Mouse (Mus musculus) neural tube, embryonic 11.5 days (tissue): ENCODE measurements at regions not wholly inside any gene's neighbourhood (a gene's known extent, or its start where the extent isn't known, plus 50 kb on each side); places are given as distances from the start of the nearest gene placed in this dataset.

Experiments
- ATAC-seq: fragments of 200-750 bp; cut with Nextera tagmentation; 2 replicates; pipeline ENCODE4 v1.8.0; 2017; ENCODE audit warnings: moderate number of reproducible peaks, mild to moderate bottlenecking, moderate TSS enrichment, moderate library complexity; ENCODE audit not compliant: insufficient read depth, low FRiP score, low TSS enrichment
- DNase-seq: peaks from one replicate; pipeline ENCODE4 v3.0.0-alpha.2; 2015; ENCODE audit warnings: low spot score
- H3K27ac ChIP-seq: fragments of 300-500 bp; sonication (generic); 2 replicates; pipeline ENCODE4 v1.5.1; 2014; ENCODE audit warnings: low read depth, mild to moderate bottlenecking, low read length
- H3K27me3 ChIP-seq: fragments of 300-500 bp; sonication (generic); 2 replicates; pipeline ENCODE4 v1.6.1; 2014; ENCODE audit warnings: mild to moderate bottlenecking, low read length, mixed read lengths; ENCODE audit not compliant: control insufficient read depth, insufficient read depth
- H3K36me3 ChIP-seq: fragments of 300-500 bp; sonication (generic); 2 replicates; pipeline ENCODE4 v1.6.1; 2014; ENCODE audit warnings: mild to moderate bottlenecking, low read length, moderate library complexity, mixed read lengths; ENCODE audit not compliant: control insufficient read depth, insufficient read depth
- H3K4me1 ChIP-seq: fragments of 300-500 bp; sonication (generic); 2 replicates; pipeline ENCODE4 v1.6.1; 2014; ENCODE audit warnings: low read length, mixed read lengths; ENCODE audit not compliant: control insufficient read depth, insufficient read depth
- H3K4me2 ChIP-seq: fragments of 300-500 bp; sonication (generic); 2 replicates; pipeline ENCODE4 v1.6.1; 2014; ENCODE audit warnings: low read depth, mild to moderate bottlenecking, moderate library complexity
- H3K4me3 ChIP-seq: fragments of 300-500 bp; sonication (generic); 2 replicates; pipeline ENCODE4 v1.5.1; 2014; ENCODE audit warnings: low read depth, low read length
- H3K9ac ChIP-seq: fragments of 300-500 bp; sonication (generic); 2 replicates; pipeline ENCODE4 v1.6.1; 2014; ENCODE audit warnings: mild to moderate bottlenecking, low read length
- H3K9me3 ChIP-seq: fragments of 300-500 bp; sonication (generic); 2 replicates; pipeline ENCODE4 v1.6.1; 2016; ENCODE audit warnings: low read length; ENCODE audit not compliant: control insufficient read depth
- WGBS: fragments of 180-500 bp; shearing (Covaris S2); extraction: QIAGEN DNeasy Blood & Tissue Kit; methylation state at CpG from one replicate; pipeline ENCODE4 v1.1.7; 2014; 5-methylcytosine and 5-hydroxymethylcytosine counted together

DNA sequence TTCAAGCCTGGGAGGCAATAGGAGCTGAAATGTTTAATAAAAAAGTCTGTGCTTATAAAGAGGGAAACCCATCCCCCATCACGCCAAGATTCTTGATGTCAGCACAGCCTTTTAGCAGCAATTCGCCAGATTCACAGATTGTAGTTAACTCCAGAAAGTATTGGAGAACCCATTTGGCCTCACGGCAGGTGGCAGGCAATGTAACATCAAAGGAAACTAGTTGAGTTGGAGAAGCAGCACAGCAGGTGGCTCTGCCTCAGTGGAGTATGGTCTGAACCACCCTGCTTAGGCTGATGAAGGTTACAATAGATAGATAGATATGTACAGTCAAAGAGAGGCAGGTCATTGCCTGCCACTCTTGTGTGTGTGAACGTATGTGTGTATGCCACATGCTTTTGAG, 420.8 kb upstream of the Klf6 start:
- WGBS, result 63% methylated on average over 4 of the region's 4 CpGs

DNA sequence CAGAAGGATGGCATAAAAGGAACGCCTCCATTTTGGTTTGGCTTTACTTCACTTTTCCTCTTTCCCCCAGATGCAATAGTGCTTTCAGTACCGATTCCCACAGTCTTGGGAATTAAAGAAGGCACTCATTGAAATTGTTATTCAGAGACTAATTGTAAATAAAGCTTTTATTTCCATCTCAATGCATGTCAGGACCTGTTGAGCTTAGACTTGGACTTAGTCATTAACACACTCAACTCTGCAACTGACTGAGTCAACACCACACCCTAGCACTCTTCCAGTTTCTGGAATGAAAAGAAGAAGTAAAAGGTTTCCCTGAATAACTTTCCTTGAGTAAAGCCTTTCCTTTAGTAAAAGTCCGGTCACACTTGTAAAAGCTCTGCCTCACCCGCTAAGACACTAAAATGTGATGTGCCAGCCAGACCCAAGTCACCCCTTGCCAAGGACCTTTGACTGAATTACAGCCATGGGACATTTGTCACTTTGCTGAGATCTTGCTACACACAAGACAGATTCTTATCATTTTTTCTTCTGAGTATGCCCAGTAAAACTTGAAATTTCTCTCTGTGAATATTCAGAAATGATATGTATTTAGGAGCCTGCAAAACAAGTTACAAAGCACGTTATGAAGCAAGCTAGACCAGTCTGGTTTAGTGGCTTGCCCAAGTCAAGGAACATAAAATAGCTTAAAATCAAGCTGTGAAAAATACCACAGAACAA, 416.4 kb upstream of the Klf6 start:
- H3K9me3 ChIP-seq, result no peaks in the 10 kb centered on the region
- ATAC-seq (no peak), DNase-seq (no peak)
- no peaks in the 10 kb centered on the region for H3K27me3 ChIP-seq
- no peak overlapping the region for H3K4me2 ChIP-seq
- H3K4me3 ChIP-seq, result no peak overlapping the region
- H3K4me1 ChIP-seq, result no peaks in the 10 kb centered on the region
- WGBS, result 90% methylated on average over 5 of the region's 5 CpGs
- no peak overlapping the region for H3K27ac ChIP-seq
- no peak overlapping the region for H3K9ac ChIP-seq
- H3K36me3 ChIP-seq, result no peaks in the 10 kb centered on the region

More for the DNA sequence above, 420.8 kb upstream of the Klf6 start:
- ATAC-seq (no peak), DNase-seq (no peak)
- no peak overlapping the region for H3K4me2 ChIP-seq
- no peaks in the 10 kb centered on the region for H3K27me3 ChIP-seq
- no peaks in the 10 kb centered on the region for H3K4me1 ChIP-seq
- no peak overlapping the region for H3K4me3 ChIP-seq
- no peak overlapping the region for H3K27ac ChIP-seq
- no peak overlapping the region for H3K9ac ChIP-seq
- no peaks in the 10 kb centered on the region for H3K9me3 ChIP-seq
- no peaks in the 10 kb centered on the region for H3K36me3 ChIP-seq

DNA sequence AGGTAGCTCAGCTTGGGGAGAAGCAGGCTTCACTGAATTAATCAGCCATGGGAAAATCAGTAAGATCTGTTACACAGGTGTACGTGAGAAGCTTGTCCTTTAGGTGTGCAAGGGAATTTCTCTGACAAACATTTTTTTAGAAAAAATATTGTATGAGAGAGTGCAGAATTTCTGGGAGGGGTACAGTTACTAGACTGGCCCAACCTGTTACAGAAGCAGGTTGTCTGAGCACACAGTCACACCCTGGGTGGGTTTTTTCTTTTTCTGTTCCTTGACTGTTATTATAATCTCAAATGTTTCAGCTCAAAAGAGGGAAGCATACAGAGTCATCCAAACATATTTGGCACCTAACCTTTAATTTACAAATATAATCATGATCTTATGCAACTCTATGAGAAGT, 412.7 kb upstream of the Klf6 start:
- no peaks in the 10 kb centered on the region for H3K9me3 ChIP-seq
- DNase-seq, result no peak
- ATAC-seq, result no peak
- H3K4me2 ChIP-seq, result no peak overlapping the region
- no peak overlapping the region for H3K9ac ChIP-seq
- H3K4me1 ChIP-seq, result no peaks in the 10 kb centered on the region
- no peak overlapping the region for H3K4me3 ChIP-seq
- H3K36me3 ChIP-seq, result no peaks in the 10 kb centered on the region
- H3K27me3 ChIP-seq, result no peaks in the 10 kb centered on the region
- WGBS, result 81% methylated on average over 1 of the region's 1 CpGs
- H3K27ac ChIP-seq, result no peak overlapping the region

DNA sequence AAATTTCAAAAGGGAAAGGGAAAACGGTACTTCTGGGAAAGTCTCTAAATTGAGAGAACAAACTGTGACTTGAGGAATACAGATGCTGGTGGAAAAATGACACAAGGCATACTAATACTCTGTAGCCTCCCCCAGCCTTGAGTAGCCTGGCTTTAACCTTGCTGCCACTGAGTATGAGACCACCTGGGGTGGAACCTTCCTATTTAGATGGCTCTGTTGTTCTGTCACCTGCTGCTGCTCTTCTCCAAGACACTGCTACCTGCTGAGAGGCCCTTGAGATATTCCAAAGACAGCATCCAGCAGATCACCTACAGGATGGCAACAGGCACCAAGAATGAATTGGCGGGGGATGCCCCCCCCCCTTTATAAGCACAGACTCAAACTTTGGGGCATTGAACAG, 380.5 kb upstream of the Klf6 start:
- Histone ChIP-seq H3K4me3 (no peak overlapping the region), H3K4me2 (no peak overlapping the region), H3K9me3 (no peaks in the 10 kb centered on the region), H3K27ac (no peak overlapping the region), H3K27me3 (no peaks in the 10 kb centered on the region), H3K36me3 (no peaks in the 10 kb centered on the region), H3K4me1 (no peaks in the 10 kb centered on the region), H3K9ac (no peak overlapping the region)
- 93% methylated on average over 2 of the region's 2 CpGs for WGBS
- no peak for DNase-seq
- ATAC-seq, result no peak

DNA sequence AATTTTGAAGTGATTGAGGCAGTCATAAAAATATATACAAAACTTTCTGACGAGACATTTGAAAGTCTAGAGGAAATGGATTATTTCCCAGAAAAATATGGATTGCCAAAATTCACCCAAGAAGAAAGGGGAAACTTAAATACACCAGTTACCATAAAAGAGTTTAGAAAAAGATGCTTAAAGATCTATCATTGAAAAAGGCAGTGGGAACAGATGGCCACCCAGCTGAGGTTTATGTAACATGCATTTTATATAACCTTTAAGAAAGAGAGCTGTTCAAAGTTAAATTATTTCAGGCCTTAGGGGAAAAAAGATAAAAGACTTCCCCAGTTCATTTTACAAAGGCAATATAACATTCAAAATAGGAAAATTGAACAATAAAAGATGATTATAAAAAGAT, 369.0 kb upstream of the Klf6 start:
- Histone ChIP-seq H3K9me3 (no peaks in the 10 kb centered on the region), H3K27ac (no peak overlapping the region), H3K27me3 (no peaks in the 10 kb centered on the region), H3K4me2 (no peak overlapping the region), H3K4me1 (no peaks in the 10 kb centered on the region), H3K36me3 (no peaks in the 10 kb centered on the region), H3K9ac (no peak overlapping the region), H3K4me3 (no peak overlapping the region)
- DNase-seq, result no peak
- 84% methylated on average over 1 of the region's 1 CpGs for WGBS
- no peak for ATAC-seq

DNA sequence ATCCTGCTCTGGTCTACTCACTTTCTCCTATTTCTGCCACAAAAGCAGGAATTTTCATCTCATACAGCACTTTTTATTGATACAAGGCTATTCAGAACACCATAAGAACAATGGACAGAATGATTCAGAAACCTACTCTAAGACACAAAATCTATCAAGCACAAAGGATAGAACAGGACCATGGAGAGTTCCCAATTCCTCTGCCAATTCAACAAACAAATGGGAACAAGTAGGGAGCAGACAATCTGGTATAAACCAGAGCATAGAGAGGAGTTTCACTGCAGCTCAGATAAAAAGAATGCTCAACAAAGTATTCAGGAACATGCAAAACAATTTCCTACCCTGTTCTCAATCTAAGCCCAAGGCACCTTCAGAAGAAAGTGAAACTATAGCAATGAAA, 363.7 kb upstream of the Klf6 start:
- DNase-seq, result no peak
- no peak overlapping the region for H3K4me2 ChIP-seq
- H3K4me3 ChIP-seq, result no peak overlapping the region

DNA sequence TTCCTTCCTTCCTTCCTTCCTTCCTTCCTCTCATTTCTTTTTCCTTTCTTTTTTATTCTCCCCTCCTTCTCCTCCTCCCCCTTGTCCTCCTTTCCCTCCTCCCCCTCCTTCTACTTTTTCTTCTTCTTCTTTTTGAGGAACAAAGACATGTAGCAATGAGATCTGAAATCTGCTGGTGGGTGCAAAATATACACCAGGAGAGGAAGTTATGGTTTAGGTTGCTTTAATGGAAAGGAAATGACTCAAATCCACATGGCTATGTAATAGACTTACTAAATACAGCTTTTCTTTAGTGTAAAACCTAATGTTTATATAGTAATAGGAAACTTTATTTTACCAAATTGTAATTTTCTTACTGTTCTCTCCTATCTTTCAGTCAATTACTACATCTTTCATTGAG, 349.5 kb upstream of the Klf6 start:
- H3K4me3 ChIP-seq, result no peak overlapping the region
- DNase-seq (no peak), ATAC-seq (no peak)
- H3K9ac ChIP-seq, result no peak overlapping the region
- no peaks in the 10 kb centered on the region for H3K4me1 ChIP-seq
- H3K36me3 ChIP-seq, result no peaks in the 10 kb centered on the region
- no peaks in the 10 kb centered on the region for H3K9me3 ChIP-seq
- no peak overlapping the region for H3K4me2 ChIP-seq
- H3K27ac ChIP-seq, result no peak overlapping the region
- no peaks in the 10 kb centered on the region for H3K27me3 ChIP-seq

More for the DNA sequence above, 363.7 kb upstream of the Klf6 start:
- H3K27ac ChIP-seq, result no peak overlapping the region
- ATAC-seq, result no peak
- H3K27me3 ChIP-seq, result no peaks in the 10 kb centered on the region
- no peaks in the 10 kb centered on the region for H3K4me1 ChIP-seq
- H3K36me3 ChIP-seq, result no peaks in the 10 kb centered on the region
- H3K9ac ChIP-seq, result no peak overlapping the region
- H3K9me3 ChIP-seq, result no peaks in the 10 kb centered on the region

DNA sequence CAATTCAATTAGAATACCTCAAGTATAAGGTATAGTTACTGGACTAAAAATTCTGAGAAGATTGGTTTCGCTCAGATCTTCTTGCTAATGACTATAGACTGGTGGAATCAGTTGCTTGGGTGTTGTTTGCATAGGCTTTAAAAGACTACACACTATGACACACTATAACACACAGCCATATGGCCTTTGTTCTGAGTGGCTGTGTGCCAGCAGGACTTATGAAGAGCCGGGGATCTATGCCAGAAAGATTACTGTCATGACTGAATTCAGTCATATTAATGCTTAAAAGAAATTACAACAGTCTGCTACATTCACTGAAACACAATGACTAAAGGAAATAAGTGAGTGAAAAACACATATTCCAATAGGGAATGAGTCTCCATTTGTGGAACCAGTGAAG, 345.7 kb upstream of the Klf6 start:
- Histone ChIP-seq H3K4me3 (no peak overlapping the region), H3K4me2 (no peak overlapping the region), H3K9ac (no peak overlapping the region), H3K27me3 (no peaks in the 10 kb centered on the region), H3K9me3 (no peaks in the 10 kb centered on the region), H3K4me1 (no peaks in the 10 kb centered on the region), H3K36me3 (no peaks in the 10 kb centered on the region), H3K27ac (no peak overlapping the region)
- DNase-seq (no peak), ATAC-seq (no peak)
- 87% methylated on average over 2 of the region's 2 CpGs for WGBS

DNA sequence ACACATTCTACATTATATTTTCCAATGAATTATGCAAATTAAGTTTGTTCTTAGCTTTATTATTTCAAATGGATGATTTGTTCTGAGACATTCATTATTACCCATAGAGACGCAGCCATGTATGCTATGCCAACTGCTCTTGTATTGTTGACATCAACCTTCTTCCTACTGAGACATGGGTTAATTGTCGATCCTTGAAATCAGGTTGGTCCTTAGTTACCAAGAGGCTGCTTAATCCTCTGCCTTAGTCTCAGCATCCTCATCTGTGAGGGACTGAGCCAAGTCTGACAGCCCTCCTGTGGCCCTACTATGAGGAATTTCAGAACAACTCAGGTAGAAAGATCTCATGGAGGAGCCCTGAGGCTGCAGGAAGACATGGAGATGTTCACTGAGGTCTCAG, 345.2 kb upstream of the Klf6 start:
- Histone ChIP-seq H3K4me3 (no peak overlapping the region), H3K4me1 (no peaks in the 10 kb centered on the region), H3K9me3 (no peaks in the 10 kb centered on the region), H3K27me3 (no peaks in the 10 kb centered on the region), H3K9ac (no peak overlapping the region), H3K27ac (no peak overlapping the region), H3K36me3 (no peaks in the 10 kb centered on the region), H3K4me2 (no peak overlapping the region)
- DNase-seq (no peak), ATAC-seq (no peak)
- WGBS, result 89% methylated on average over 2 of the region's 2 CpGs
